Mouse (Mus musculus) layer of hippocampus, adult 2 months (tissue): ENCODE measurements around the gene Impdh1. TPM values are rescaled to one million over a fixed set of nuclear protein-coding genes. Genes with fewer than 3 reads are reported as not detected.
A peak's percentile ranks its signal among the peaks of the same experiment; 100 is the strongest.

ENCODE experiments used
- DNase-seq, 2 experiments: peaks; one replicate each; pipeline ENCODE4 v3.0.0; 2022; ENCODE audit warnings: low spot score in 2 of 2
- H3K27ac ChIP-seq: fragments of 200-600 bp; 2 replicates; pipeline ENCODE4 v1.8.1; 2022
- H3K4me3 ChIP-seq: fragments of 200-600 bp; 2 replicates; pipeline ENCODE4 v1.8.1; 2022; ENCODE audit warnings: mild to moderate bottlenecking
- CTCF ChIP-seq: fragments of 200-600 bp; conservative IDR thresholded peaks from 2 replicates; pipeline ENCODE4 v1.8.1; 2022; ENCODE audit warnings: antibody characterized with exemption, mild to moderate bottlenecking, moderate library complexity
- long read RNA-seq, 2 experiments: library from polyadenylated mRNA; stranded (forward); transcript quantifications; one replicate each; pipeline ENCODE4 v2.0.0; 2021; ENCODE audit warnings: borderline mapping rate in 2 of 2
- total RNA-seq, 2 experiments: library from RNA; stranded (reverse); gene quantifications; 2 replicates each; pipeline ENCODE4 v1.2.3; 2021

Gene Impdh1
- 10 to 100 TPM; 40.7 to 47.5 TPM for total RNA-seq
- long read RNA-seq, experiment 1, transcript Impdh1-201 (14 exons, 2,437 nt) = major isoform, 30 of 38 reads
- long read RNA-seq, experiment 1, partial matches to known transcripts = 3 of 38 reads
- long read RNA-seq, experiment 1, other reads (novel, unspliced or antisense) = 3 of 38 reads
- long read RNA-seq, experiment 2, transcript Impdh1-201 (14 exons, 2,437 nt) = major isoform, 39 of 50 reads
- long read RNA-seq, experiment 2, partial matches to known transcripts = 7 of 50 reads
- long read RNA-seq, experiment 2, other reads (novel, unspliced or antisense) = 3 of 50 reads

DNA sequence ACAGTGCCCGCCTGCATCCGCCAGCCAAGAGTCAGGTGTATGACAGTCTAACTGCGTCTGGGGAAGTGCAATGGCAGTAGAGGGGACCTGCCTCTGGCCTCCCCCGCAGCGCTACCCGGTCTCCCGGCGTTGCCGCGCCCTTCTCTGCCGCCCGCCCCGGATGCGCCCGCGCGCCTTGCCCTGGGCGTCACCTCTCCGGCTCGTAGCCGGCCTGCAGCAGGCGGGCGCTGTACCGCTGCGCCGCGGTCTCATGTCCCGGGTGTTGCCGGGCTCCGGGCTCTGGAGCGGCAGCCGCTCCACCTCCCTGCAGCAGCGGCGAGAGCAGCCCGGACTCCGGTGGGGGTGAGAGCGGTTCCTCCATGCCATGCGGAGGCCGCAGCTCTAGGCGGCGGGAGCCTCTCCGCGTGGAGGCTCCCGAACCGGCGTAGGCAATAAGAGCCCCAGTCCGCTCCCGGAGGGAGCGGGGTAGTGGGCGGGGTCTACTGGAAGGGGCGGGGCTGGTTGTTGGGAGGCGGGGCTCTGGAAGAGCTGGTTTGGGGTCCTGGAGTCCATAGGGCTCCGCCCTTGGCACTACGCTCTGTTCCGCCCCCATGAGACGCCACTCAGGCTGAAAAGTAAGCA lies at the start of gene Impdh1:
Gene Impdh1, minus strand, starts transcription at position 484 of the 621 bp plus-strand sequence.
- peak in 1 of 2 experiments; percentile 46 for DNase-seq
- TF ChIP-seq CTCF = no peak; the same call in 1 of the 2 replicates
- peak within 1 kb of the TSS; percentile 82 for H3K27ac ChIP-seq
- peak within 1 kb of the TSS; percentile 74 for H3K4me3 ChIP-seq

DNA sequence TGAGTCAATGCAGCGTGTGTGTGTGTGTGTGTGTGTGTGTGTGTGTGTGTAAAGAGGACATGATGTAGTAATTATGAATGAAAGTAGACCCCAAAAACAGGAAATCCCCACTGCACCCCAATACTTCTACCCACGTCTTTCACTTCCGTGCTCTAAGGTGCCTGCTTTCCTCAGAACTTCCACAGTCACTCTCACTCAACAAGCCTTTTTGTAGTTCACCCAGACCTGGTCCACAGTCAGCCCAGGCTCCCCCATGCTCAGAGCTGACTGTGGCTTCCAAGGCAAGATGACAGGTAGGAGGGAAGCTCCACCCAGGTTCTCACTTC lies 48.3 kb upstream of the Impdh1 start:
- DNase-seq = no peak
- no peak for TF ChIP-seq CTCF
- no peak overlapping the region for H3K27ac ChIP-seq
- H3K4me3 ChIP-seq = no peak overlapping the region

DNA sequence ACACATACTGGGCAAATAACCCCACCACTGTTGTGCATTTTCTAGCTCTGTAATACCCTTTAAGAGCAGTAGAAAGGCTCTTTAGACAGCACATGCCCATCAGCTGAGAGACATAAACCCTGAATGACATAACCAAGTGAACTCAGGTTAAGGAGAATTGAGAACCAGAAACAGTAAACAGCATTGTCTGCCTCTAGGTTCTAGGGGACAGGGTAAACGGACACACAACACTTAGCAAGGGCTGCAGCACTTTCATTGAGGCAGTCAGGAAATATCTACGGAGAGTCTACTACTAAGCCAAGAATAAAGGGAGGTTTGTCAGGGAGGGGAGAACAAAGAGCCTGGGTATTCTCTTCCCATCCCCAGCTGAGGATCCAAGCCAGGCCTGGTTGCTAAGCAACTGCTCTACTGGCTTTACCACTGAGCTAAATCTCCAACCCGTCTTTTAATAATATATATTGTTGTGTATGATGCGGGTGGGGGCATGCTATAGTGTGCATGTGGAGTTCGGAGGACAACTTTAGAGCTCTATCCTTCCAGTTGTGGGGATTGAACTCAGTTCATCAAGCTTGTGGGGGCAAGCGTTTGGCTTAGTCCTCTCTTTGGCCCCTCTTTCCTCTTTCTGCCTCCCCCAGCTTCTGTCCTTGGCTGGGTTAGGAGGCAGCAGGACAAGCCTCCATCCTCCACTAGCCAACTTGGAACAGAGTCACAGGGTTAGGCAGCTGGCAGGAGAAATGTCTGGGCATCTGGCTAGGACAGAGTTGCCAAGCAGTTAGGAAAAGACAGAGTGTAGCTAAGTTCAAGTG lies 47.7 kb upstream of the Impdh1 start:
- Histone ChIP-seq H3K4me3 (no peak overlapping the region), H3K27ac (peak overlapping the region; percentile 48; the same call in 1 of the 2 replicates)
- peak; percentile 42 to 66 for DNase-seq
- TF ChIP-seq CTCF = no peak

DNA sequence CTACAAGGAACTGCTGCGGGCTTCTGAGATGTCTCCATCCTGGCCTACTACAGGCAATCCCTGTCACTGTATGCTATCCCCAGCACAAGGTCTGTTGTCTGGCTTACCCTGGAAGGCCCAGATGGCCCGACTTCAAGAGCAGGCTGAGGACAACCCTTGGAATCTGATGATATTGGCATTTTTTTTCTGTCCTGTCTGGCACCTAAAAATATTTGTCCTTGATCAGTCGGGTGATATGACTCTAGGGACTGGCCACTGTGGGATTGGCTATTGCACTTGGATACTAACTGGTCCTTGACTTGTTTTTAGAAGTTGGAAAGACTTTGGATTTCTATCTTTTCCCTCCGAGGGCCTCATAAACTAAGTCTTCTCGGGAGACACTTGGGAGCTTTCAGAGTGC lies 45.7 kb upstream of the Impdh1 start:
- H3K27ac ChIP-seq = no peak overlapping the region

DNA sequence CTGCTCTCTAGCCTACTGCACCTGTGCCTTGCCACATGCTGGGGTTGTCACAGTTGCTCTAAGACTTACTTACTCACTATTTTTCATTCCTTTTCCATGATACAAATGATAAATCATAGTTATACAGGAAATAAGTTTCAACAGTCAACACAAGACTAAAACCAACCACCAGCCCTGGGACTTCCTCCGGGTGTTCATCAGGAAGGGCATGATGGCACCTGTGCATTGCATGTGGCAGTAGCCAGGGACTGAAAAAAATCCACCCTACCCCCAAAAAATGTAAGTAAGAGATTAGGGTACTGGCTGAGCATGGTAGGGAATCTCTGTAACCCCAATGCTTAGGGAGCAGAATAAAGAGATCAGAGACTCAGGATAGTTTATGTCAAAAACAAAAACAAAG lies 43.3 kb upstream of the Impdh1 start:
- TF ChIP-seq CTCF = no peak
- Histone ChIP-seq H3K4me3 (no peak overlapping the region), H3K27ac (no peak overlapping the region)
- no peak for DNase-seq

More for the DNA sequence above, 45.7 kb upstream of the Impdh1 start:
- no peak for TF ChIP-seq CTCF
- no peak for DNase-seq
- no peak overlapping the region for H3K4me3 ChIP-seq

DNA sequence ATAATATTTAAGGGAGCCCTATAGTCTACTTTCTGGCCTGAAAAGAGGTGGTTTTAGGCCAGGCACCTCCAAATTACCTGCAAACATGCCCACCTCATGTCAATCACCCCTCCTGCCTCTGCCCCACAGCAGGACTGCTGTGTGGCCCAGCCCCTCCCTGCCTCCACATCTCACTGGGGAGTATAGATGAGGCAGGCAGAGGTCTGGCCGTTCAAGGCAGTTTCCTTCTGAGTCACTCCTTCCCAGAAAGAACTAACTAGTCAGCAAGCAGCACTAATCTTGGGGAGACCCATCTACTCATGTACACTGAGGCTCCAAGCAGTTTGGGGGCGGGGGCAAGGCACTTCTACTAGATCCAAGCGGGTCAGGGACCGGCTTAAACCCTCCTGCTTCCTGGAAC lies 30.9 kb upstream of the Impdh1 start:
- TF ChIP-seq CTCF = no peak
- Histone ChIP-seq H3K27ac (no peak overlapping the region), H3K4me3 (no peak overlapping the region)
- DNase-seq = no peak

DNA sequence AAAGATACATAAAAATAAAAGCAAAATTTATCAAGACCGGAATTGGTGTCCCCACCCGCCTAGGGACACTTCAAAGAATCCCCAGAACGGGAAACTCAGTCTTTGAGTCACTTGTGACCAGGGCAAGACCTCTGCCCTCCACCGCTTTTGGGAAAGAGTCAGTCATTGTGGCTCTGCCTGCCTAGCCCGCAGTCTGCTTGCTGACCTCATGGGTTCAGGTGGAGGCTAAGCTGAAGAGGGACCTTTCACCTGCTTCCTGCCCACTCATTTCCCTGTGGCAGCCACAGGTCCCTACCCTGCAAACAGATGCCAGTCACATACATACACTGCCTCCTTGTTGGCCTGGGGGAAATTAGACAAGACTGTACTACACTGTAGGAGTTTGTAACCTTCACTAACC lies 30.4 kb upstream of the Impdh1 start:
- no peak for DNase-seq
- no peak for TF ChIP-seq CTCF

DNA sequence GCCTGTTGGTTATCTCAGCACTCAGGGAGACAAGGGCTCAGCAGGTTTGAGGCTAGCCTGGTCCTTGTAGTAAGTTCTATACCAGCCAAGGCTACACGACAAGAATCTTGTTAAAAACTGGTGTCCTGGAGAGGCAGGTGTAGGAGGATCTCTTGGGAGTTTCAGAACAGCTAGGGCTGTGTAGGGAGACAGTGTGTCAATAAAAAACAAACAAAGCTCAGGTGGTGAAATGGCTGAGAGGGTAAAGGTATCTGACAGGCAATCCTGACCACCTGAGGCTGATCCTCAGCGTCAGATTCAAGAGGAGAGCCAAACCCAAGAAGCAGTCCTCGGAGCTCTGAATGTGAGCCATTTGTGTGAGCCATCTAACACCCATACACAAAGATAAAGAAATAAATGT lies 30.0 kb upstream of the Impdh1 start:
- no peak overlapping the region for H3K4me3 ChIP-seq
- H3K27ac ChIP-seq = no peak overlapping the region
- no peak for DNase-seq
- no peak for TF ChIP-seq CTCF

More for the DNA sequence above, 30.4 kb upstream of the Impdh1 start:
- Histone ChIP-seq H3K27ac (no peak overlapping the region), H3K4me3 (no peak overlapping the region)

DNA sequence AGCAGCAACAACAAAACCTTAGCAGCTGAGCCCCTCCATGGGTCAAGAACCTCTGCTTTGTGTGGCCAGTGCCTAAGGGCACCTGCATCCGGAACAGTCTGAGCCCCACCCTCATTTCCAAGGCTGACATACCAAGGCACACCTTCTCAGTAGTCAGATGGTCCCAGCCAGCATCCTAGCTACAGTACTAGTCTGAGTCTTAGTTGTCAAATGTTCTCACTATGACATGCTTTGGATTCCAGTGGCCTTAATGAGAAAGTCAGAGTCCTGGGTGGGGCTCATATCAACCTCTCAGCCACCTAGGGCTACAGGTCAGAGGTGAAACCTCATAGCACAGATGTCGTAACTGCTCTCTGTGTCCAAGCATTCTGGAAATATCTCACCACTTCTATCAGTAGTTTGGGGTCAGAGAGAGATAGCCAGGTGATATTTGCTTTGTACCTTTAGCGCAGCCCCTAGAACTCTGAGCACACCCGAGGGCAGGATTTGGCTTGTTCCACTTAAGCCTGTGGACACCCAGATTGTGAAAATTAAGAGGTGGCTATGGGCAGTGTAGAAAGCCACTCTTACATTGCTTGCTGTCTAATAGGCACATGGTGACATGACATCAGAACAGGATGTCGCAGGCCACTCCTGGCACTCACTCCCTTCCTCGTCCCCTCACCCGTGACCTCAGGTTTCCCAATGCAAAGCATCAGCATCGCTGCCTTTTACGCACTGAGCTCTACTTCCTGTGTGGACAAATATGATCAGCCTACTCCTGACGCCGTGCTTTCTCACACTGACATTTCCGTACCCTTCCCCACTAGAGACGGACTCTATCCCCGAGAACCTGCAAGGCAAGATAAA lies 29.3 kb upstream of the Impdh1 start:
- H3K4me3 ChIP-seq = no peak overlapping the region
- no peak for DNase-seq
- no peak overlapping the region for H3K27ac ChIP-seq
- no peak for TF ChIP-seq CTCF

DNA sequence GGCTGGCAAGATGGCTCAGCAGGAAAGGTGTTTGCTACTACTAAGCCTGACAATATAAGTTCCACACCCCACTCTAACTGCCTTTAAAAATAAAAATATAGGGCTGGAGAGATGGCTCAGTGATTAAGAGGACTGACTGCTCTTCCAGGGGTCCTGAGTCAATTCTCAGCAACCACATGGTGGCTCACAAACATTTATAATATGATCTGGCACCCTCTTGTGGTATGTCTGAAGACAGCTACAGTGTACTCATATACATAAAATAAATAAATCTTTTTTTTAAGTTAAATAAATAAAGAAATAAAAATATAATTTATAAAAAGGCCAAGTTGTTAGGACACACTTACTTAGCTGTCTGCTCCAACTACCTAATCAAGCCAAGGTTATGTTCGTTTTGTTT lies 26.1 kb upstream of the Impdh1 start:
- no peak for DNase-seq
- H3K4me3 ChIP-seq = no peak overlapping the region
- no peak overlapping the region for H3K27ac ChIP-seq
- peak; percentile 62 for TF ChIP-seq CTCF

DNA sequence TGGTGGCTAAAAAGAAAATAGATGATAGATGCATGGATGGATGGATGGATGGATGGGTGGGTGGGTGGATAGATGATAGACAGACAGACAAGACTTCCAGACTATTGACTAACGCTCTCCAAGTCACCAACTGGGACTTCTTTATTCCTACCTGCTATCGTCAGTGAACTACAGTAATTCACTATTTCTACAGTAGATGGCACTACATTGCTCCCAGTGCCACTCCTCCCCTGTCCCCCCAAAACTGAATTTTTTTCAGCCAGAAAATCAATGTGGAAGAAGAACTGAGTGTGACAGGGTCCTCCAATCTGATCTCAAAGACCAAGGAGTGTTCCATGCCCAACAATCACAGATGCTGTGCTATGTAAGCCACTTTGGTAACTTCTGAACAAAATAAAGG lies 25.5 kb upstream of the Impdh1 start:
- peak; percentile 66 for TF ChIP-seq CTCF
- no peak overlapping the region for H3K4me3 ChIP-seq

DNA sequence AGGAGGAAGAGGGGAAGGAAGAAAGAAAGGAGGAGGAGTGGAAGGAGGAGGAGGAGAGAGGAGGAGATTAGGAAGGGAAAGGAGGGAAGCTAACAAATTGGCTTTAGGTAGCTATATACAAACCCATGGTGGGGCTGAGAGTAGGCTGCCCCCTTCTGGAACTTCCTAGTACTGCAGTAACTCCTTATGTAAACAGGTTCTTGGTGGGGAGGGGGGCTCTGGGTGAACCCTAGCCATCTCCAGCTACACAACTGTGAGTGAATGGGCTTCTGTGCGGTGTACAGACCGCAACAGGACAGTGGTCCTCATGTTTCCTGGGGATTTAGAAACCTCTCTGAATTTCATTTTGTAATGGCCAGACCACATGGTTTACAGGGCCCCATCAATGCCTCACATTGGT lies 24.6 kb upstream of the Impdh1 start:
- no peak overlapping the region for H3K27ac ChIP-seq
- H3K4me3 ChIP-seq = no peak overlapping the region
- no peak for DNase-seq
- TF ChIP-seq CTCF = peak; percentile 82

More for the DNA sequence above, 25.5 kb upstream of the Impdh1 start:
- H3K27ac ChIP-seq = no peak overlapping the region
- DNase-seq = no peak
